Mouse (Mus musculus): ENCODE data around the gene Igfbpl1.

GRCm38 (mm10) chr4:45785959-45786358 is 40.8 kb downstream of the Igfbpl1 start:
- TF ChIP-seq CTCF (IDR thresholded peaks at IDR 0.05; ENCODE audit: borderline replicate concordance, insufficient read depth, low read depth, low read length) (no peak), POLR2A (IDR thresholded peaks at IDR 0.05; ENCODE audit: borderline replicate concordance, insufficient read depth, low read length) (no peak)

Measured in cerebellum, adult 2 months (tissue).